Mouse (Mus musculus): Measurements from ENCODE around the gene Klhl29.

GRCm38 (mm10) chr12:5222439-5223202, 152.9 kb downstream of the Klhl29 start:
- TF ChIP-seq POLR2A (IDR thresholded peaks at IDR 0.05; ENCODE audit: low read depth, low read length) (no peak), CTCF (conservative IDR thresholded peaks at IDR 0.05; ENCODE audit: insufficient read depth, insufficient read length, low read depth, low read length) (no peak)
